Mouse (Mus musculus): Measurements from ENCODE around the gene Rinl. TPM values are rescaled to one million over a fixed set of nuclear protein-coding genes. Genes with fewer than 3 reads are reported as not detected.

The Rinl gene
- 67.9 and 72.3 TPM in 2 replicates for total RNA-seq (2014; fragmentation: Nextera tagmentation)
- 55.9 and 75.5 TPM in 2 replicates for total RNA-seq (2017)

DNA sequence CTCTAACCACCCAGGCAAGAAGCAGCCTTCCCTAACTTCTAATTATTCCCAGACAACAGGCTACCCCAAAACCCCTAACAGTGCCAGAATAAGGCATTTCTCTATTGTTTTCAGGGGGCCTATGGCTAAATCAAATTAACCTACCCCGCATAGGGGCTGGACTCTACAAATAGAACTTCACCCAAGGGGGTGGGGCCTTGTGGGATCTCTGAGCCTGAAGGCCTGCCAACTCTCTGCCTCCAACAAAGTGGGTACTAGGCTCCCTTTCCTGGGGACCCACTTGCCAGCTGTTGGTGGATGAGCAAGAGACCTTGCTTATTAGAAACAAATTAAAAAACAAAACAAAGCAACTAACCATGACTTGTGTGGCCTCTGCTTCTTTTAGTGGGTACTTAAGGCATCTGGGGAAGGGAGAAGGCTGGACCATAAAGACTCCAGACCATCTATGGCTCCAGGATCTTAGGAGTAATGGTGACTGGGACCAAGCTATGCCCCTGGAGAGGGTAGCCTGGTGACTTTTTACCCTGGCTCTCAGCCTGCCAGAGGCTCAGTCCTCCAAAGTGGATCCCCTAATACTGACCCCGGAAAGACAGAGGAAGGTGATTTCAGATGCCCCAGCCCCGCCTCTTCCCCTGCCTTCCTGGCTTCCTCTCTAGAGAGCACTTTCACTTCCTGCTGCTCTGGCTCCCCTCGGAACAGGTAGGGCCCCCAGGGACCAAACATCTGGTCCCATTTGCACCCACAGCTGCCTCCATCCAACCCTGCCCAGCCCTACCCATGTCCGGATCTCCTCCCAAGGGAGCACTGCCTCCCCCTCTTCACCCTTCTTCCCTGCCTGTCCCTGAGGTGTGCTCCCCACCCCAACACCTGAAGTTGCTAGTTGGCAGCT lies at the start of gene Rinl:
Gene Rinl, plus strand, starts transcription at position 663 of the 889 bp plus-strand sequence.
- ATAC-seq (replicated peaks; ENCODE audit: poor library complexity, severe bottlenecking): peak; percentile 72

DNA sequence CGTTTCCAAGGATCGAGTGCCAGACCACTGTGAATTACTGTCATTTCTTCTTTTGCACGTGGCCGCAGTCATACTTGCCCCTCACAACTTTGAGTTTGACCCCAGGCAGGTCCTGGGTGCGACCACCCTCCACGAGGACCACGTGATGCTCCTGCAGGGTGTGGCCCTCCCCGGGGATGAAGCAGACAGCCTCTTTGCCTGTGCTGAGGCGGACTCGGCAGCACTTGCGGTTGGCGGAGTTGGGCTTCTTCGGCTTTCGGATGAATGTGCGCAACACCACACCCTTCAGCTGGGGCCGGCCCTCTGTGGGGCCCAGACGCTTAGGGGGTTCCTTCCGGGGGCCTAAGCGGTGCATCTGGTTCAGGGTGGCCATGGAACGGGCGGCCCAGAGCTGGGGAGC lies 48.9 kb upstream of the Rinl start:
- no peak for ATAC-seq (replicated peaks; ENCODE audit: poor library complexity, severe bottlenecking)

DNA sequence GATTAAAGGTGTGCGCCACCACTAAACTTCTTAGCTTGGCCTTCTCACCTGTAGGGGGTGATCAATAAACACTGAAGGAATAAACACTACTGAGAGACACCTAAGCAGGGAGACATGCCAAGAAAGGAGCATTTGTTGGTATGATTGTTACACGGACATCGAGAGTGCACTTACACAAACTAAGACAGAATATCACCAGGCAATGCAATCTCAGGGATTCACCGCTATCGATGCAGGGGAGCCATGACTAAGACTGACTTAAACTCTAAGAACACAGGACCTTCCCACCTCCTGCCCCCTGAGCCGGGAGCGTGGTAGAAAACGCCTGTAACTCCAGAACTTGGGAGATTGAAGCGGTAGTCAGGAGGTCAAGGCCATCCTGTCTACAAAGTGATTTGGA lies 47.8 kb upstream of the Rinl start:
- ATAC-seq (replicated peaks; ENCODE audit: poor library complexity, severe bottlenecking): no peak

DNA sequence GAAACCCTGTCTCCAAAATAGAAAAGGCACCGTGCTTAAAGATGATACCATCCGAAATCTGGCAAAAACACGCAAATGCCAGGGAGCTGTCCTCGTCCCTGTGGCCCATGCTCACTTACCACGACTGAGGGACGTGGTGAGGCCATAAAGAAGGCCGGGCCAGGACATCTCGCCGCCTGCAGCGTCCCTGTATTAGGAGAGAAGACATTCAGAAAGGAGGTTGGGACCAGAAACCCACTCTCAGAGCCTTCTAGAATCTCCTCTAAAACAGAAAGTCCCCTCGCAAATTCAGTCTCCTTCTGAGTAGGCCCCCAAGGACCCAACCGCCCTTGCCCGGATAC lies 47.4 kb upstream of the Rinl start:
- ATAC-seq (replicated peaks; ENCODE audit: poor library complexity, severe bottlenecking): peak; percentile 15

DNA sequence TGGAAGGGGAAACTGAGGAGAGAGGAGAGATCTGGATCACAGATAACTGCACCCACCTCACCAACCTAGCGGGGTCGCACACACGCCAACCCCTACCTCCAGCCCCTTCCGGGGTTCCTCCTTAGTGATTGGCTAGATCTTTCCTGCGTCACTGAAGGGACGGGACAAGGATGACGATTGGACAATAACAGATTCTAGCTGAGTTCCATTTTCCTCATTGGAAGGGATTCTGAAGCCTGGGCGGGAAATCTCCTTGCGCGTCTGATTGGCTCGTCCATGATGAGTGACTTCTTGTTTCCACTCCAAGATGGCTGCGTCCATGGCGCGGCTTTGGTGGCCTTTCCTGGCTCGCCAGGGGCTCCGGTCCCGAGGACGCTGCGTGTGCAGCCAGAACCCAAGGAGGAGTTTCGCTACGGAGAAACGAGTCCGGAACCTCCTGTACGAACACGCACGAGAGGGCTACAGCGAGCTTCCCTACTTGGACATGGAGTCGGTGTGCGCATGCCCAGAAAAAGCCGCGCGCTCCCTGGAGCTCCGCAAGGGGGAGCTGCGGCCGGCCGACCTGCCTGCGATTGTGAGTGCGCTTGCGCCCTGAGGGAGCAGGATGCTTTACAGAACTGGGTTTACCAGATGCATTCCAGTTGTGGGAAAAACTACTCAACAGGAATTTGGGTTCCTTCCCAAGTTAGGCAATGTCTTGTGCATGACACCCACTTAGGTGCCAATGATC lies 46.9 kb upstream of the Rinl start, which contains the start of the genes Mrps12 and Sars2:
Gene Mrps12, minus strand, starts transcription at position 112 of the 730 bp plus-strand sequence.
Gene Sars2, plus strand, starts transcription at position 284 of the 730 bp plus-strand sequence.
- ATAC-seq (replicated peaks; ENCODE audit: poor library complexity, severe bottlenecking): peak; percentile 96

DNA sequence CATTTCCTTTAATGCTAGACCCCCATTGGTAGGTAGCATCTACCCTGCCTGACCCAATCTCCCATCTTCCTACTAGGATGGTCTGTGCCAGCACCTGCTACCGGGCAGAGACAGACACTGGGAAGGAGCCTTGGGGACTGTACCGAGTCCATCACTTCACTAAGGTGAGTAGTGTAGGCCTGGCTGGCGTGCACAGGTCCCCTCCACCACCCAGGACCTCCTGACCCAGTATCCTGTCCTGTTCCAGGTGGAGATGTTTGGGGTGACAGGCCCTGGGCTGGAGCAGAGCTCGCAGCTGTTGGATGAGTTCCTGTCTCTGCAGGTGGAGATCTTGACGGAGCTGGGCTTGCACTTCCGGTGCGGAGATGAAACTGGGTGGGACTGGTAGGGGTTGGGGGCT lies 38.8 kb upstream of the Rinl start:
- no peak for ATAC-seq (replicated peaks; ENCODE audit: poor library complexity, severe bottlenecking)

DNA sequence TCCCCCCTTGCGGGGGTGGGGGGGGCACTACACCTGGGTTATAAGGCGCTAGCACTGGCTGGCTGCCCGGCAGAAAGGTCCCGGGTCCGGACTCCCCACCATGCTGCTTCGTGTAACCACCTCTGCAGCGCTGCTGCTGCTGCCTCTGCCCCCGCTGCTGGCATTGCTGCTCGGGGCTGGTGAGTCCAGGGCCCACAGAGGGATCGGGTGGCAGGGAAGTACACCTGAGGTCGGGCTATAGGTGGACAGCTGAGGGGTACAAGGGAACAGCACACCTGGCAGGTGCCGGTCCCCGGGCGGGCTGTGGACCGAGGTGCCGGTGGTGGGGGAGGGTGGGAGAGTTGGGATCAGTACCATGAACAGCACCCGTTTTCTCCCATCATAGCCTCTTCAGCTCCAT lies 32.7 kb upstream of the Rinl start, which contains the start of gene Ccer2:
Gene Ccer2, plus strand, starts transcription at position 96 of the 400 bp plus-strand sequence.
- 0 out of 2 replicates have a peak, but pooled peaks have one; percentile 13 for ATAC-seq (replicated peaks; ENCODE audit: poor library complexity, severe bottlenecking)

DNA sequence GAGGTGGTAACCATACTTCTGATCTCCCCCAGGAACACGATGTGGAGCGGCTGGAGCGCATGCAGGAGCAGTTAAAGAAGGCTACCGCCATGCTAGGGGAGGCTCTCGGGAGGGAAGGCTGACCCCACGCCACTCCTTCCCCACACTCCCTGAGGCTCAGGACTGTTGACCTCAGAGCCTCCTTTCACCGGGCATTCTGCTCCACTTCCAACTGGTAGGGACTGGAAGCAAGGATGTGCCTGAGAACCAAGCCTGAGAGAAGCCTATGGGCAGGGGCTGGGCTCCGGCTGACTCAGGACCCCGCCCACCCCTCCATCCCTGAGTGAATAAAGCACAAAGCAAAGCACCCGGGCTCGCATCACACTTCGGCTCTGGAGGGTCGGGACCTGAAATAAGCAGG lies 30.1 kb upstream of the Rinl start:
- no peak for ATAC-seq (replicated peaks; ENCODE audit: poor library complexity, severe bottlenecking)

DNA sequence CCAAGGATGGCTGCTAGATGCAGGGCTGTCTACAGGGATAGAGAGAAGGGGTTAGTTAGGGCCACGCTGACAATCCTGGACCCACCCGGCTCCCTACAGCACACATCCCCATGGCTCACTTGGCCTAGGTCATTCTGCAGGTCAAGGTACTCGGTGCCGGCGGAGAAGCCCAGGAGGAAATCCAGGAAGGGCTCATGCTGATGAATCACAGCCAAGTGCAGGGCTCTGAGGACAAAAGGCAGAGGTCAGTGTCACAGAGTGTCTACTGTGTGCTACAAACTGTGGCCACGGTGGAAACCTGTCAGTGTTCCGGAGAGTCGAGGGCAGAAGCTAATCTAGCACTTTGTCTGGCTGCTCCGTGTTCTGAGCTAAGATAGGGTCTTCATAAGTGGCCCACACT lies 26.9 kb upstream of the Rinl start:
- no peak for ATAC-seq (replicated peaks; ENCODE audit: poor library complexity, severe bottlenecking)

DNA sequence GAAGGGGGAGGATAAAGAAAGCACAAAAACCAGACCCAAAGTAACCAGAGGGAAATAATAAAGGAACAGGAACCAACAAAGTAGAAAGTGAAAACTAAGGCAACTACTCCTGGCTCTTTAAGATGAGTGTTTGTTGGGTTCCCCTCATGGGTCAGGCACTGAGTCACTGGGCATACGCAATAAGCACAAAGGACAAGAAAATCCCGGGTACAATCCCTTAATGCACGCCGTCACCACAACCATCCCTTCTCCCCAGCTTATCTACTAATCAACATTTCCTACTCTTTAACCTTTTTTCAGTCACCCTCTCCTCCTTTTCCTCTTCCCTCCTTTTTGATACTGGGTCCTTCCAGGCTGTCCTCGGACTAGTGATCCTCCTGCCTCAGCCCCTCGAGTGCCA lies 23.6 kb upstream of the Rinl start:
- ATAC-seq (replicated peaks; ENCODE audit: poor library complexity, severe bottlenecking): peak; percentile 44

DNA sequence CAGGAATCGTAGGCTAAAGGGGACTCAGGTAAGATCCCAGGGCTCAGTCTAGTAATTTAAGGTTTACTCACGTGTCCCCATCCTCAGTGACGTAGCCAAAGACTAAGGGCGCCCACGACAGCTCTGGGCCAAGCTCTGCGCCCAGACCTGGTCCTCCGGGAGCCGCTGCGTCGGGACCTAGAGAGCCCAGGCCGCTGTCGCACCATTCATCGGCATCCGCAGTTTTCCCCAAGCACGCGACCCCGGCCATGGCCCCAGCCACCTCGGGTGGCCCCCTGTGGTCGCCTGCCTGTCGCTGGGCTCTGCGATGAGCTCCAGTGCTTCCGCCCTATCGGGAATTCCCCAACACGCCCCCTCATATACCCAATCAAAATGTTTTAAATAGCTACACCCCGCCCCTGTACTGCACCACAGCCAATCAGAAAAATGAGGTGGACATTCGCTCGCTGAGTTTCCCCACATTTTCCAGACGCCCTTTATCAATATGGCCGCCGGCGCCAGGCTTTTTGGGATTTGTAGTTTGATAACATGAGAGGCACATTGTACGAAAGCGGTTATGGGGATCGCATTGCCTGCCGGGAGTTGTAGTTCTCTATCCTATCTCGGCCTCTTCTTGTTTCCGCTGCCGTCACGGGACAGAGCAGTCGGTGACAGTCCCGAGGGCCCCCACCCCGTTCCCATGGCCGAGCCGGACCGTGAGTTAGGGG lies 22.4 kb upstream of the Rinl start, which contains the start of gene Sirt2:
Gene Sirt2, plus strand, starts transcription at position 563 of the 707 bp plus-strand sequence.
- ATAC-seq (replicated peaks; ENCODE audit: poor library complexity, severe bottlenecking): peak; percentile 90

DNA sequence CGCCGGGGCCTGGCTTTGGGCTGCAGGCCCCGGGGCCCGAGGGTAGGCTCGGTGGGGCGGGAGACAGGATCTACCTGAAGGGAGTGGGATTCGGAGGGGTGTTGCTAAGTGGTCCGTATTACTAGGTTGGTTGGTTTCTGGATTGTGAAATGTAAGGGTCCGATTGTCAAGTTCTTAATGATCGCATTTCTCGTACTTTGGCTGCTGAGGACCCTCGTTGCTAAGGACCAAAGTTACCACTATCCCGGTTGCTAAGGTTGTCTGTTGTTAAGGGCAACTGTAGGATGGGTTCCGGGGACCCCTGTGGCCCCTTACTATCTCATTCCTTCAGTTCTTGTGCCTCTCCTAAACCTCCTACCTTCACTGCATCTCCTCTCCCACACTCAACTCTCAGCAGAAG lies 21.9 kb upstream of the Rinl start:
- ATAC-seq (replicated peaks; ENCODE audit: poor library complexity, severe bottlenecking): no peak

DNA sequence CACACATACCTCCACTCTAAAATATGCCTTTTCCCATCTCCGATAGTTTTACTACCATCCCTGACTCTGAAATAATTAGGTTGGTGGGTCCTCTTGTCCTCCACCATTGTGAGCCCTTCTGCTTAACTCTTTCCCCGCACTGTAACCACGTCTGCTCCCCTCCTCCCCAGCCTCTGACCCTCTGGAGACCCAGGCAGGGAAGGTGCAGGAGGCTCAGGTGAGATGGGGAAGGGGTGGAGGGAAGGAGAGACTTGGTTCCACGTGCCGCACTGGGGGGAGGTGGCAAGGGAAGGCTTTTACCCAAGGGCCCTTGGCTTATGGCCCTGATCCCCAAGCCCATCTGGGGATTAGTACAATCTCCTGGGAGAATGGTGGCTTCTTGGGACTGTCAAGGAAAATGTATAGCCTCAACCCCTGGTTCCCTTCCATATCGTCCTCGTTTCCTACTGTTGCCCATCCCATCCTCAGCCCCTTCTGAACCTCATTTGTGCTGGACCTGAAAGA lies 21.3 kb upstream of the Rinl start, which contains the start of gene Nfkbib:
Gene Nfkbib, minus strand, starts transcription at position 51 of the 504 bp plus-strand sequence.
- ATAC-seq (replicated peaks; ENCODE audit: poor library complexity, severe bottlenecking): no peak

DNA sequence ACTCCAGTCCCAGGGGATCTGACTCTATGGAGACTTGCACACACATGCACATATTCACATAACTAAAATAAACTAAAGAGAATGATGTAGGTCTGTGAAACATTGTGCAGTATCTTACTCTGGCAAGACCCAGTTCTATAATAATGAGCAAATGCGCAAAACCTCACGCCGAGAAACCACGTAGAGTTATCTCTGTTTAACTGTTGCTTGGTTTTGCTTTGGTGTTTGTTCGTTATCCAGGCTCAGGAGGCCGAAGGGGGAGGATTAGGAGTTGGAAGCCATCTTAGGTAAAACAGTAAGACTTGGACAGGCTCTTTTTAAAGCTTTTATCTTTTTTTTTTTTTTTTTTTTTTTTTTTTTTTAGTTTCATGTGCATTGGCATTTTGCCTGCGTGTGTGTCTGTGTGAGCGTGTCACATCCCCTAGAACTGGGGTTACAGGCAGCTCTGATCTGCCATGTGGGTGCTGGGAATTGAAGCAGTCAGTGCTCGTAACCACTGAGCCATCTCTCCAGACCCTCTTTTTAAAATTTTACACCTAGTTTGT lies 19.3 kb upstream of the Rinl start:
- no peak for ATAC-seq (replicated peaks; ENCODE audit: poor library complexity, severe bottlenecking)

DNA sequence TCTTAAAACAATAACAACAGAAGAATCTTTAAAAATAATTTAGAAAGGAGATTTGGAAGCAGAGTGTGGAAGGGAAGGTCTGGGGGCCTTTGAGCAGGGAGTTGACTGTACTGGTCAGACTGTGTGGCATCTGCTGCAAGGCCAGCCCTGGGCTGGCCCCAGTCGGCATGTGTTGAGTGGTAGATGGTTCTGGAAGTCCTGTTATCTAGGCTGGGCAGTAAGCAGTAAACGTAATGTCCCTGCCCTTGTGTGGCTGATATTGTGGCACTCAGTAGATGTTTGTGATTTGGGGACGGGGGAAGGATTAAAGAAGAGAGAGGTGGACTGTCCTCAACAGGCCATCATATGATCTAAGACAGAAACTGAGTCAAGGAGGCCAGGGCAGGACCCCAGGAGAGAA lies 18.5 kb upstream of the Rinl start:
- no peak for ATAC-seq (replicated peaks; ENCODE audit: poor library complexity, severe bottlenecking)

DNA sequence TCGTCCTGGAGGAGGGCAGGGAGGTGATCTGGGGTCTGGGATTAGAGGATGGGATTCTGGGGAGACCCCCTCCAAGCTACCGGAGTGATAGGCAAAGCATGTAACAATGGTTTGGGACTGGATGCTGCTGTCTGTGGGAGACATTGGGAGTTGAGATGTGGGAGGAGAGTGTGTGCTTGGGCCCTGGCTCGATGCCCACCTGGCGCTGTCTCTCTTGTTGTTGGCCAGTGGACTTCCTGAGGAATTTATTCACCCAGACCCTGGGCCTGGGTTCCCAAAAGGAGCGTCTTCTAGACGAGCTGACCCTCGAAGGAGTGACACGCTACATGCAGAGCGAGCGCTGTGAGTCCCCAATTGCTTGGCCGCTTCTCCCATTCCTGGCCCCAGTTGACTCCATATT lies 16.9 kb upstream of the Rinl start:
- no peak for ATAC-seq (replicated peaks; ENCODE audit: poor library complexity, severe bottlenecking)

DNA sequence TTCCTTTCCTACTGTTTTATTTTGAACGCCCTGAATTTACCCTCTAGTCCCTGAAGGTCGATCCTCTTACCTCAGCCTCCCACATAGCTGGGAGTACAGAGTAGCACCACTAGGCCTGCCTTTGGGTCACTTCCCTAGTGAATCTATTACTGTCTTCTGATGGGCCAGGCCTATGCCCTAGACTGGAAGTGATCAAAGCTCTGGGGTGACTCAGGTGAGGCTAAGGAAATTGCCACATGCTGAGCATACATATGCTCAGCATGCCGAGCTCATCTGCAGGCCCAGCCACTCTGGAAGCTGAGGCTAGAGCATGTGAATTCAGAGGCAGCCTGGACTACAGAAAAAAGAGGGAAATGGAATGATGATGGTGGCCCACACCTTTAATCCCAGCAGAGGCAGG lies 15.6 kb upstream of the Rinl start:
- ATAC-seq (replicated peaks; ENCODE audit: poor library complexity, severe bottlenecking): peak; percentile 44; the same call in 1 of the 2 replicates

DNA sequence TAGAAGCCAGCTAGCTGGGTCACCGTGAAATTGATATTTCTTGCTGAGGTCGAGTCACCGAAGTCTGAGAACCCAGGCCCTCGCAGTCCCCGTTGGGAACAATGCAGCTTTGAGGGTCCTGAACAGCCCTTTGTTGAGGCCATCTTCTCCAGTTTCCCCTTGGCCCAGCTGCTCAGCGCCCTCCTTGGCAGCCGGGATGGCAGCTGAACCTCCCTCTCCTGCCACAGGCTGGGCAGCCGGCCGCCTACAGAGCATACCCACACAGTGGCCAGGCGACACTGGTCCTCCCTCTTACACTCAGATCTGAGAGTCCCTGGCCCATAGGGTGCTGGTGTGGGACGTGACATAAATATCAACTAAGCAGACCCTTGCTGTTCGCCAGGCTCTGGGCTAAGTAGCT lies 14.6 kb upstream of the Rinl start:
- no peak for ATAC-seq (replicated peaks; ENCODE audit: poor library complexity, severe bottlenecking)

DNA sequence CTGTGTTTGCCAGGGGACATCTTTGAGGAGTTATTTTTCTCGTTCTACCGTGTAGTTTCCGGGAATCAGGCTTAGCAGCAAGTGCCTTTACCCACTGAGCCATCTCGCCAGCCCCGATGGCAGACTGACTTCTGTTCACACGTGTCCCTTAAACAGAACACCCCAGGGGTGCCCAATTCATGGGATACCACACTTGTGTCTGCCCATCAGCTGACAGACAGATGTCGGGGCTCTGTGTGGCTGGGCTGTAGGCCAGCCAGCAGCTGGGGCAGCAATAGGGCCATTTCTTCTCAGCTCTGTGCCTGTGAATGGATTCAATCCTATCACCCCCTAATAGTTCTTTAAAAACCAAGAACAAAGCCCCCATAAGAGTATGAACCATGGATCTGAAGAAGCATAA lies 13.6 kb upstream of the Rinl start:
- no peak for ATAC-seq (replicated peaks; ENCODE audit: poor library complexity, severe bottlenecking)

DNA sequence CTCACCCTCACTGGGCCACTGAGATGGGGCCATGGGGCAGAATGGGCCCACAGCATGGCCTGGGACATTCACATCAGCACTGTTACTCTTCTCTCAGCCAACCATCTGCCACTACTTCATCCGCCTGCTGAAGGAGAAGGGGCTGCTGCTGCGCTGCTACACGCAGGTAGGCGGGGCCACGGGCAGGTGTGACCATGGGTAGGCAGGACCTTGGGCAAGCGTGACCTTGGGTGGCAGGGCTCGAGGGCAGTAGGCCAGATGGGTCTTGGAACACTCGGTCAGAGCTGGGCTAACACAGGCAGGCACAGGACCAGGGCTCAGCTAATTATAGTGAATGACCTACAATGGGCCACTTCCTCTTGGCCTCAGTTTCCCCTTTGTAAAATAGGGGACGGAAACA lies 9.9 kb upstream of the Rinl start:
- ATAC-seq (replicated peaks; ENCODE audit: poor library complexity, severe bottlenecking): no peak

All from granulocyte monocyte progenitor cell, adult 5-6 weeks (primary cell).